Mouse (Mus musculus) embryonic facial prominence, embryonic 11.5 days (tissue): Measurements from ENCODE around the gene S100a2. TPM values are rescaled to one million over a fixed set of nuclear protein-coding genes. Genes with fewer than 3 reads are reported as not detected.
A peak's percentile ranks its signal among the peaks of the same experiment; 100 is the strongest.

Source experiments
- ATAC-seq: fragments of 200-750 bp; cut with Nextera tagmentation; replicated peaks from 2 replicates; pipeline ENCODE4 v1.8.0; 2017; ENCODE audit warnings: low read depth; ENCODE audit not compliant: insufficient number of reproducible peaks, low FRiP score, low TSS enrichment
- DNase-seq: peaks from one replicate; pipeline ENCODE4 v3.0.0-alpha.2; 2015; ENCODE audit warnings: low spot score
- H3K27ac ChIP-seq: fragments of 300-500 bp; sonication (generic); replicated peaks from 2 replicates; pipeline ENCODE4 v1.5.1; 2014; ENCODE audit warnings: mild to moderate bottlenecking, low read depth, low read length, control low read depth
- H3K27me3 ChIP-seq: fragments of 300-500 bp; sonication (generic); 2 replicates; pipeline ENCODE4 v1.6.1; 2014; ENCODE audit warnings: mild to moderate bottlenecking, low read length, moderate library complexity, mixed read lengths; ENCODE audit not compliant: control insufficient read depth, insufficient read depth
- H3K36me3 ChIP-seq: fragments of 300-500 bp; sonication (generic); replicated peaks from 2 replicates; pipeline ENCODE4 v1.6.1; 2014; ENCODE audit warnings: low read depth, mild to moderate bottlenecking, low read length, moderate library complexity, mixed read lengths; ENCODE audit not compliant: control insufficient read depth, insufficient read depth
- H3K4me1 ChIP-seq: fragments of 300-500 bp; sonication (generic); 2 replicates; pipeline ENCODE4 v1.6.1; 2014; ENCODE audit warnings: low read length, mixed read lengths; ENCODE audit not compliant: control insufficient read depth, insufficient read depth
- H3K4me2 ChIP-seq: fragments of 300-500 bp; sonication (generic); 2 replicates; pipeline ENCODE4 v1.6.1; 2014; ENCODE audit warnings: low read depth, mild to moderate bottlenecking, control low read depth, low read length, moderate library complexity
- H3K4me3 ChIP-seq: fragments of 300-500 bp; sonication (generic); 2 replicates; pipeline ENCODE4 v1.5.1; 2014; ENCODE audit warnings: low read depth, low read length, control low read depth
- H3K9ac ChIP-seq: fragments of 300-500 bp; sonication (generic); replicated peaks from 2 replicates; pipeline ENCODE4 v1.6.1; 2014; ENCODE audit warnings: mild to moderate bottlenecking, control low read depth, low read length
- H3K9me3 ChIP-seq: fragments of 300-500 bp; sonication (generic); replicated peaks from 2 replicates; pipeline ENCODE4 v1.6.1; 2016; ENCODE audit warnings: mild to moderate bottlenecking, low read length, inconsistent platforms, mixed read lengths; ENCODE audit not compliant: control insufficient read depth
- WGBS: fragments of 180-500 bp; shearing (Covaris S2); extraction: QIAGEN DNeasy Blood & Tissue Kit; methylation state at CpG from one replicate; pipeline ENCODE4 v1.1.7; 2014; 5-methylcytosine and 5-hydroxymethylcytosine counted together
- polyA plus RNA-seq: library from polyadenylated mRNA; unstranded; fragments of >200 nt; fragmentation: Nextera tagmentation; extraction: Ambion mirVana; gene quantifications from 2 replicates; pipeline ENCODE4 v1.2.1, GENCODE M21; 2014

Gene S100a2
- not detected in 2 replicates for polyA plus RNA-seq

- Histone ChIP-seq H3K4me2 (no peak within 1 kb of the TSS), H3K27me3 (no peaks in the 10 kb centered on the region), H3K36me3 (no peaks in the 10 kb centered on the region), H3K9me3 (no peaks in the 10 kb centered on the region; the same call in 1 of the 2 replicates), H3K9ac (no peak within 1 kb of the TSS), H3K4me3 (no peak within 1 kb of the TSS), H3K4me1 (no peaks in the 10 kb centered on the region), H3K27ac (no peak within 1 kb of the TSS)
- DNase-seq, result no peak
- no peak for ATAC-seq
- WGBS, result 79% methylated on average over 8 of the region's 8 CpGs
These were observed at the start of gene S100a2 for GRCm38 (mm10) chr3:90589947-90590346. S100a2 (plus strand) TSS chr3:90590247.

- Histone ChIP-seq H3K9ac (peak overlapping the region; percentile 37; the same call in 1 of the 2 replicates), H3K4me3 (no peak overlapping the region), H3K27ac (no peak overlapping the region), H3K4me2 (0 out of 2 replicates have a peak overlapping the region, but pooled peaks have one; percentile 7), H3K9me3 (no peaks in the 10 kb centered on the region), H3K4me1 (no peaks in the 10 kb centered on the region), H3K27me3 (no peaks in the 10 kb centered on the region), H3K36me3 (no peaks in the 10 kb centered on the region)
- ATAC-seq, result peak; percentile 57; the same call in 1 of the 2 replicates
- peak; percentile 12 for DNase-seq
- WGBS, result 34% methylated on average over 4 of the region's 4 CpGs
These were observed 49.1 kb upstream of the S100a2 start for GRCm38 (mm10) chr3:90540904-90541303.

DNA sequence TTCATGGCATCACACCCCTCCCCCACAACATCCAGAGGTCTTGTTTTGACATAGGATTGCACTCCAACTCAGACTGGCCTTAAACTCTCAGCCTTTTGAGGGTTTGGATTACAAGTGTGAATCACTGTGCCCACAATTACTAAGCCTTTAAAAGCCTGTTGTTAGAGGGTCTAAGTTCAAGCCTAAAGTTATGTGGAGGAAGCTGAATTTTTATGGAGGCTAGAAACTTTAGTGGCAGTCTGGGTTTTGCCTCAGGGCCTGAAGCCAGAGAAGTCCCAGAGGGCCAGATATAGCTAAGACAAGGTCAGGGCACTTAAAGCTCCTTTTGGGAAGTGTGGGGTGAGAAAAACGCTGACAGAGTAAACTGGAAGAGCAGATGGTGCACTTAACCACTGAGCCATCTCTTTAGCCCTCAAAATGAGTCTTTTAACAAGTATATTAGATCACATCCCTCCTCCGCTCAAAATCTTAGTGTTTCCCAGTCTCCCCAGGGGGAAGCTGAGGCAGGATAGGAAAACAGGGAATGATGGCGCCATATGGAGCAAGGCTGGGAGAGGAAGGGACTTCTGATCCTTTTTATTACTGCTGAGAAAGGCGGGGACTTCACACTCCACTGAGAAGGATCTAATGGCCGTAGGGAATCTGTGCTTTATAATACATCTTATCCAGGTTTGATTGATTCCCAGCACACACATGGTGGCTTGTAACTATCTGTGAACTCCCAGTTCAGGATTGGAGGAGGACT, 40.2 kb upstream of the S100a2 start:
- H3K27me3 ChIP-seq, result no peaks in the 10 kb centered on the region
- no peak overlapping the region for H3K4me3 ChIP-seq
- 56% methylated on average over 5 of the region's 5 CpGs for WGBS
- no peak overlapping the region for H3K27ac ChIP-seq
- H3K9ac ChIP-seq, result no peak overlapping the region
- peak; percentile 14 for DNase-seq
- no peaks in the 10 kb centered on the region for H3K9me3 ChIP-seq
- no peaks in the 10 kb centered on the region for H3K4me1 ChIP-seq
- ATAC-seq, result peak; percentile 76
- no peak overlapping the region for H3K4me2 ChIP-seq
- no peaks in the 10 kb centered on the region for H3K36me3 ChIP-seq

- DNase-seq (no peak), ATAC-seq (0 out of 2 replicates have a peak, but pooled peaks have one; percentile 18)
- WGBS, result 88% methylated on average over 2 of the region's 2 CpGs
- Histone ChIP-seq H3K36me3 (no peaks in the 10 kb centered on the region), H3K9me3 (no peaks in the 10 kb centered on the region), H3K27ac (no peak overlapping the region), H3K4me2 (no peak overlapping the region), H3K4me1 (no peaks in the 10 kb centered on the region), H3K27me3 (no peaks in the 10 kb centered on the region), H3K9ac (no peak overlapping the region), H3K4me3 (no peak overlapping the region)
These were observed 39.6 kb upstream of the S100a2 start for GRCm38 (mm10) chr3:90550421-90550790.

- Histone ChIP-seq H3K4me2 (no peak overlapping the region), H3K36me3 (no peaks in the 10 kb centered on the region), H3K9me3 (no peaks in the 10 kb centered on the region), H3K4me3 (no peak overlapping the region), H3K4me1 (no peaks in the 10 kb centered on the region), H3K27ac (no peak overlapping the region), H3K9ac (no peak overlapping the region), H3K27me3 (no peaks in the 10 kb centered on the region)
- ATAC-seq (no peak), DNase-seq (no peak)
- WGBS, result 72% methylated on average over 2 of the region's 2 CpGs
These were observed 37.8 kb upstream of the S100a2 start for GRCm38 (mm10) chr3:90552231-90552630.

DNA sequence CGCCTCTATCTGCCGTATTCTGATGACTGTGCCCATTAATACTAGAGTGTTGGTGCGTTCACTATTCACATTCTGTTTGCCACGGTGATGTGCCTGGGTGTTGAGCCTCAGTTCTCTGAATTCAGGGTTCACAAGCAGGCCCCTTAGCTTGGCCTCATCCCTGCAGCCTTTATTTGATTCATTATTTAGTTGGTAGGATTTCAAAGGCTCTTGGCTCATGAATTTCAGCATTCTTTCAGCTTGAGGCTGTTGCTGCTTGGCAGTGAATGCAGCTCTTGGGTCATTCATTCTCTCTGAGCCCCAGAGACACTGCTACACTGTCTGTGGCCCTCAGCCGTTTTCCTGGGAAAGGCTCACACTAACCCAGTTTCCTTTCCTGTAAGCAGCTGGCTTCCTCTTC, 34.1 kb upstream of the S100a2 start:
- Histone ChIP-seq H3K4me3 (no peak overlapping the region), H3K27ac (no peak overlapping the region), H3K9me3 (no peaks in the 10 kb centered on the region), H3K27me3 (no peaks in the 10 kb centered on the region), H3K4me1 (no peaks in the 10 kb centered on the region), H3K4me2 (no peak overlapping the region), H3K9ac (no peak overlapping the region), H3K36me3 (no peaks in the 10 kb centered on the region)
- ATAC-seq, result no peak
- 64% methylated on average over 5 of the region's 5 CpGs for WGBS
- DNase-seq, result no peak

GRCm38 (mm10) chr3:90560008-90560628, 29.9 kb upstream of the S100a2 start, which contains the start of gene S100a3:
S100a3 (plus strand) TSS chr3:90560578.
- no peak within 1 kb of the TSS for H3K4me2 ChIP-seq
- DNase-seq (no peak), ATAC-seq (no peak)
- H3K9me3 ChIP-seq, result no peaks in the 10 kb centered on the region
- H3K9ac ChIP-seq, result no peak within 1 kb of the TSS
- no peaks in the 10 kb centered on the region for H3K27me3 ChIP-seq
- H3K27ac ChIP-seq, result no peak within 1 kb of the TSS
- H3K36me3 ChIP-seq, result no peaks in the 10 kb centered on the region
- H3K4me1 ChIP-seq, result no peaks in the 10 kb centered on the region
- no peak within 1 kb of the TSS for H3K4me3 ChIP-seq
- WGBS, result 79% methylated on average over 6 of the region's 6 CpGs

GRCm38 (mm10) chr3:90574691-90575090, 15.4 kb upstream of the S100a2 start:
- no peak overlapping the region for H3K9ac ChIP-seq
- H3K27ac ChIP-seq, result no peak overlapping the region
- H3K27me3 ChIP-seq, result no peaks in the 10 kb centered on the region
- WGBS, result 86% methylated on average over 5 of the region's 5 CpGs
- no peak overlapping the region for H3K4me2 ChIP-seq
- ATAC-seq (no peak), DNase-seq (no peak)
- H3K4me1 ChIP-seq, result no peaks in the 10 kb centered on the region
- no peaks in the 10 kb centered on the region for H3K9me3 ChIP-seq
- H3K4me3 ChIP-seq, result no peak overlapping the region
- no peaks in the 10 kb centered on the region for H3K36me3 ChIP-seq
